Mouse (Mus musculus) liver, embryonic 12.5 days (tissue): ENCODE measurements around the gene Abcc3. TPM values are rescaled to one million over a fixed set of nuclear protein-coding genes. Genes with fewer than 3 reads are reported as not detected.

ENCODE experiments used
- ATAC-seq: fragments of 200-750 bp; cut with Nextera tagmentation; 2 replicates; pipeline ENCODE4 v1.8.0; 2017; ENCODE audit warnings: moderate number of reproducible peaks, mild to moderate bottlenecking, moderate library complexity
- H3K27ac ChIP-seq: fragments of 300-500 bp; sonication (generic); 2 replicates; pipeline ENCODE4 v1.5.1; 2016; ENCODE audit warnings: mild to moderate bottlenecking
- H3K27me3 ChIP-seq: fragments of 300-500 bp; sonication (generic); replicated peaks from 2 replicates; pipeline ENCODE4 v1.6.1; 2016; ENCODE audit warnings: mild to moderate bottlenecking, moderate library complexity
- H3K36me3 ChIP-seq: fragments of 300-500 bp; sonication (generic); 2 replicates; pipeline ENCODE4 v1.6.1; 2016; ENCODE audit warnings: mild to moderate bottlenecking, moderate library complexity
- H3K4me1 ChIP-seq: fragments of 300-500 bp; sonication (generic); 2 replicates; pipeline ENCODE4 v1.6.1; 2016
- H3K4me2 ChIP-seq: fragments of 300-500 bp; sonication (generic); 2 replicates; pipeline ENCODE4 v1.6.1; 2016; ENCODE audit warnings: mild to moderate bottlenecking, moderate library complexity
- H3K4me3 ChIP-seq: fragments of 300-500 bp; sonication (generic); 2 replicates; pipeline ENCODE4 v1.5.1; 2016; ENCODE audit warnings: mild to moderate bottlenecking, moderate library complexity
- H3K9ac ChIP-seq: fragments of 300-500 bp; sonication (generic); 2 replicates; pipeline ENCODE4 v1.6.1; 2016; ENCODE audit warnings: mild to moderate bottlenecking, moderate library complexity
- H3K9me3 ChIP-seq: fragments of 300-500 bp; sonication (generic); replicated peaks from 2 replicates; pipeline ENCODE4 v1.6.1; 2016; ENCODE audit warnings: mild to moderate bottlenecking, moderate library complexity
- WGBS: fragments of 180-500 bp; shearing (Covaris S2); methylation state at CpG from one replicate; pipeline ENCODE4 v1.1.7; 2016; ENCODE audit not compliant: insufficient replicate concordance; 5-methylcytosine and 5-hydroxymethylcytosine counted together
- polyA plus RNA-seq: library from polyadenylated mRNA; unstranded; fragments of >200 nt; fragmentation: Nextera tagmentation; extraction: Ambion mirVana; gene quantifications from 2 replicates; pipeline ENCODE4 v1.2.1, GENCODE M21; 2016

Abcc3 gene
- polyA plus RNA-seq, 1 experiment from 2014 or later, result 4.0 TPM

DNA sequence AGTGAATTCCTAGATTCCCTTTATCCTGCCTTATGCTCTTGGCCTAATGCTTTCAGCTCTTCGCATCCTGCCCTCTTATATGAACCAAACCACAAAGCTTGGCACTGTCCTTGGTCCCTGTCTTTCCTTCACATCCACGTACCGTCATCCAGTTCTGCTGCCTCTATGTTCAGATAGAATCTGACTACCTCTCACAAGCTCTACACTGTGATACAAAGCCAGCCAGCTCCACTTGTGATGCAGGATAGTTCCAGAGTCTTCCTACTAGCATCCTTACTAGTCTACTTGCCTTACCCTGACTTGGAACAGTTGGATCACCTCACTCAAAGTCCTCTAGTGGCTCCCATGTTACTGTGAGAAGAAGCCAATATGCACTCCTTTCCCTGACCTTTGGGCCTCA is 62.6 kb downstream of the Abcc3 start:
- H3K9me3 ChIP-seq, result no peaks in the 10 kb centered on the region
- H3K4me1 ChIP-seq, result peaks cover 74% of the 10 kb centered on the region
- 85% methylated on average over 3 of the region's 3 CpGs for WGBS
- no peak overlapping the region for H3K9ac ChIP-seq
- H3K27ac ChIP-seq, result no peak overlapping the region
- peaks cover 6% of the 10 kb centered on the region; the same call in 1 of the 2 replicates for H3K27me3 ChIP-seq
- ATAC-seq, result no peak
- peaks cover 7% of the 10 kb centered on the region for H3K36me3 ChIP-seq
- H3K4me2 ChIP-seq, result no peak overlapping the region
- no peak overlapping the region for H3K4me3 ChIP-seq

GRCm38 (mm10) chr11:94329270-94329891 is 63.4 kb downstream of the Abcc3 start:
- no peak overlapping the region for H3K27ac ChIP-seq
- H3K27me3 ChIP-seq, result peaks cover 6% of the 10 kb centered on the region
- no peak overlapping the region for H3K4me3 ChIP-seq
- no peaks in the 10 kb centered on the region for H3K9me3 ChIP-seq
- peak overlapping the region; percentile 96; the same call in 1 of the 2 replicates for H3K4me2 ChIP-seq
- 56% methylated on average over 4 of the region's 4 CpGs for WGBS
- H3K36me3 ChIP-seq, result peaks cover 1% of the 10 kb centered on the region
- no peak overlapping the region for H3K9ac ChIP-seq
- ATAC-seq, result no peak
- peaks cover 68% of the 10 kb centered on the region for H3K4me1 ChIP-seq

GRCm38 (mm10) chr11:94328644-94329025 is 64.2 kb downstream of the Abcc3 start:
- Histone ChIP-seq H3K27me3 (peaks cover 6% of the 10 kb centered on the region), H3K9ac (peak overlapping the region; percentile 83), H3K4me1 (peaks cover 61% of the 10 kb centered on the region), H3K36me3 (no peaks in the 10 kb centered on the region), H3K27ac (peak overlapping the region; percentile 90), H3K4me2 (peak overlapping the region; percentile 96), H3K9me3 (no peaks in the 10 kb centered on the region), H3K4me3 (peak overlapping the region; percentile 72)
- WGBS, result 6% methylated on average over 10 of the region's 10 CpGs
- no peak for ATAC-seq

- 2% methylated on average over 66 of the region's 78 CpGs for WGBS
- H3K27me3 ChIP-seq, result peaks cover 6% of the 10 kb centered on the region
- H3K4me1 ChIP-seq, result peaks cover 59% of the 10 kb centered on the region
- H3K9ac ChIP-seq, result peak within 1 kb of the TSS; percentile 83
- no peaks in the 10 kb centered on the region for H3K9me3 ChIP-seq
- no peaks in the 10 kb centered on the region for H3K36me3 ChIP-seq
- H3K27ac ChIP-seq, result peak within 1 kb of the TSS; percentile 90
- peak within 1 kb of the TSS; percentile 96 for H3K4me2 ChIP-seq
- H3K4me3 ChIP-seq, result peak within 1 kb of the TSS; percentile 72
- ATAC-seq, result peak; percentile 89
Observed at GRCm38 (mm10) chr11:94327693-94328643, 64.8 kb downstream of the Abcc3 start, which contains the start of gene Ankrd40. TSS of gene Ankrd40 (plus strand) at chr11:94328001.

DNA sequence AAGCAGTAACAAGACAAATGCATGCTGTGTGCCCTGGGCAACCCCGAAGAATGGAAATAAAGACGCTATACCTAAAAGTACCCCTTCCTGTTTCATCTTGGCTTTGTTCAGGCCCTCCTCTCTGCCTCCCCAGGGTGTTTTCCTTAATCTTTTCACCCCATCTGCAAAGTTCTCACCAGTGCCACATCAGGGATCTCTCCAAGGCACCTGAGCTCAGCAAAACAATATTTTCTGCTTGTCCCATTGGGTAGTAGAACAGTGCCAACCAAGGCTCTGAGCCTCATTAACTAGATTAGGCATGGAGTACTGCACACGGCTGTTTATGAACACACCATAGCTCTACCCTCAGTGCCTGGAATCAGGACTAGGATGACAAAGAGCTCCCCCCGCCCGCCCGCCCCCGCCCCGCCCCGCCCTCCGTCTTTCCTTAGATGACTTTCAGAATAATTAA is 65.8 kb downstream of the Abcc3 start:
- Histone ChIP-seq H3K4me1 (peaks cover 58% of the 10 kb centered on the region), H3K27me3 (peaks cover 6% of the 10 kb centered on the region), H3K27ac (no peak overlapping the region), H3K9ac (no peak overlapping the region), H3K9me3 (no peaks in the 10 kb centered on the region), H3K36me3 (no peaks in the 10 kb centered on the region), H3K4me3 (peak overlapping the region; percentile 72; the same call in 1 of the 2 replicates), H3K4me2 (peak overlapping the region; percentile 96)
- ATAC-seq, result no peak
- WGBS, result 19% methylated on average over 10 of the region's 10 CpGs

GRCm38 (mm10) chr11:94324618-94325017 is 68.2 kb downstream of the Abcc3 start:
- WGBS, result 78% methylated on average over 5 of the region's 5 CpGs
- no peaks in the 10 kb centered on the region for H3K9me3 ChIP-seq
- peaks cover 5% of the 10 kb centered on the region; the same call in 1 of the 2 replicates for H3K36me3 ChIP-seq

GRCm38 (mm10) chr11:94323271-94323925 is 69.4 kb downstream of the Abcc3 start:
- H3K9me3 ChIP-seq, result no peaks in the 10 kb centered on the region
- peak overlapping the region; percentile 97; the same call in 1 of the 2 replicates for H3K27ac ChIP-seq
- ATAC-seq, result no peak
- no peak overlapping the region for H3K4me3 ChIP-seq
- WGBS, result 79% methylated on average over 5 of the region's 5 CpGs
- H3K9ac ChIP-seq, result no peak overlapping the region
- H3K4me1 ChIP-seq, result peaks cover 51% of the 10 kb centered on the region
- peaks cover 6% of the 10 kb centered on the region for H3K27me3 ChIP-seq
- H3K36me3 ChIP-seq, result peaks cover 16% of the 10 kb centered on the region
- H3K4me2 ChIP-seq, result no peak overlapping the region

More at GRCm38 (mm10) chr11:94324618-94325017, 68.2 kb downstream of the Abcc3 start:
- H3K4me2 ChIP-seq, result no peak overlapping the region
- no peak for ATAC-seq
- peaks cover 52% of the 10 kb centered on the region for H3K4me1 ChIP-seq
- no peak overlapping the region for H3K4me3 ChIP-seq
- H3K27me3 ChIP-seq, result peaks cover 6% of the 10 kb centered on the region
- no peak overlapping the region for H3K27ac ChIP-seq
- no peak overlapping the region for H3K9ac ChIP-seq

DNA sequence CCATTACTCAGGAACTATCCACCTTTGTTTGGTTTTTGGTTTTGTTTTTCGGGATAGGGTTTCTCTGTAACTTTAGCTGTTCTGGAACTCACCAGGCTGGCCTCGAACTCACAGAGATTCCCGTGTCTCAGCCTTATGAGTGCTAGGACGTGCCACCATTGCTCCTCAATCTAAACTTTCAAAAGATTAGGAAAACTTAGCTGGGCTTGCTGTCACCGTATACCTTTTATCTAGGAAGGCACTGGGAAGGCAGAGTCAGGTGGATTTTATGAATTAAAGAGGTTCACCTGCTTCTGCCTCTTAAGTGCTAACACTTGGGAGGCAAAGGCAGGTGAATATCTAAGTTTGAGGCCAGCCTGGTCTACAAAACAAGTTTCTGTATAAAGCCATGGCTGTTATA is 70.2 kb downstream of the Abcc3 start:
- Histone ChIP-seq H3K4me3 (peak overlapping the region; percentile 87), H3K9me3 (no peaks in the 10 kb centered on the region), H3K9ac (peak overlapping the region; percentile 99), H3K4me1 (peaks cover 56% of the 10 kb centered on the region), H3K36me3 (peaks cover 24% of the 10 kb centered on the region), H3K27ac (peak overlapping the region; percentile 97), H3K4me2 (peak overlapping the region; percentile 82), H3K27me3 (peaks cover 6% of the 10 kb centered on the region)
- WGBS, result 35% methylated on average over 5 of the region's 5 CpGs
- ATAC-seq, result no peak

DNA sequence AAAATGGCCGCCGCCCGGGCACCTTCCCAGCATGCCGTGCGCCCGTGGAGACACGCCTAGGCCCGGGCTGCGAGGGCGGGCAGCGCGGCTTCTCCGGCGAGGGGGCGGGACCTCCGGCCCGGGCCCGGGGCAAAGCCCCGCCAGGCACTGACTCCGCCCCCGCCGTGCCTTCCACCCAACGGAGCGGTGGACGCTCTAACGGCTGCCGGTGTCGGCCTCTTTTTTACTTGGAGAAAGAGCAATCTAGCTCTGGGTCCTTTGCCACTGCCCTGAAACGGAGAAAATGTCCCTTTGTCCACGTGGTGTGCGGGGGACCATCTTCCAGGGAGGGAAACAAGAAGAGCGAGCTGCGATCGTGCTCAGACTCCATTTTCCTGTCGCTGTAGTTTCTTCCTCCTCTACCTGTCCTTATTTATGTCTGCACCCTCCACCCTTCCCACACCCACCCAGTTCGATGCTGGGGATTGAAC is 70.8 kb downstream of the Abcc3 start, which contains the start of gene Luc7l3:
Gene Luc7l3, minus strand, starts transcription at position 58 of the 470 bp plus-strand sequence.
- under 1% methylated on average over 36 of the region's 36 CpGs for WGBS
- Histone ChIP-seq H3K4me1 (peaks cover 58% of the 10 kb centered on the region), H3K27ac (peak within 1 kb of the TSS; percentile 97), H3K9ac (peak within 1 kb of the TSS; percentile 99), H3K27me3 (peaks cover 6% of the 10 kb centered on the region), H3K4me3 (peak within 1 kb of the TSS; percentile 87), H3K36me3 (peaks cover 31% of the 10 kb centered on the region), H3K4me2 (peak within 1 kb of the TSS; percentile 82), H3K9me3 (no peaks in the 10 kb centered on the region)
- peak; percentile 94 for ATAC-seq

DNA sequence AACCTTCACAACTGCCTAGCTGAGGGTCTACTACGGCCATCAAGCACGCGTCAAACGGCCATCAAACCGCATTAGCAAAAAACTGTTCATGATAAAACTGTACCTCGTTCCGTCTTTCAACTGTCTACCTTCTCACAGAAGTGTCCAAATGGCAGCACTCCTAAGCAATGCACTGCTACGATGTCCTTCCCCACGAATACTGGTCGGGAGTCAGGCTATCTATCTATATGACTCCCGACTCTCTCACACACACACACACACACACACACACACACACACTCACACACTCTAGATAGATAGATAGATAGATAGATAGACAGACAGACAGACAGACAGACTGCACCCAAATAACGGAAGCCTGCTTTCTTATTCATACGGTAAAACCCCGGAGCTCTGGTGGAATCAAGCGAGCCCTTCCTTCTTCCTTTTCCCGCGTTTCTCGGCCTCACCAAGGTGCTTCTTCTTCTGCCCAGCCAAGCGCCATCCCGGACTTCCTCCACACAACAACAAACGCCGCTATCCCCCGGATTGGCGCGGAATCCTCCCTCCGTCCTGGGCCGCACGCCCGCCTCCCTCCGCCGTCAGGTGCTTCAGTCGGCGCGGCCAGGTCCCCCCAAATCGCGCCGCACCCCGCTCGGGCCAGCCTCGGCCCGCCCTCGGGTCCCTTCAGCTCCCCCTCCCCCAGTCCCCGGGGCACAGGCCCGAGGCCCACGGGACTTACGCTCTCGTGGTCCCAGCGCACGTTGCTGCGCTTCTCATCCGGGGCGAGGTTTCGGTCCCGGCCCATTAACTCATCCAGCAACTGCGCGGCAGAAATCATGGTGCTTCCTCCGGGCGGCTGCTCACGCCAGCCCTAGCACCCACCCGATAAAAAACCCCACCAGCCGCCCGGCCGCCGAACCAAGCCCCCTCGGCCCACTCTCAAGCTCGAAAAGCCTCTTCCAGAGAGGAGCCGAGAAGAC is 71.5 kb downstream of the Abcc3 start:
- peak overlapping the region; percentile 87 for H3K4me3 ChIP-seq
- H3K27ac ChIP-seq, result peak overlapping the region; percentile 97
- no peaks in the 10 kb centered on the region for H3K9me3 ChIP-seq
- WGBS, result under 1% methylated on average over 67 of the region's 67 CpGs
- H3K4me1 ChIP-seq, result peaks cover 58% of the 10 kb centered on the region
- H3K4me2 ChIP-seq, result peak overlapping the region; percentile 82
- H3K9ac ChIP-seq, result peak overlapping the region; percentile 99
- H3K27me3 ChIP-seq, result no peaks in the 10 kb centered on the region; the same call in 1 of the 2 replicates
- peaks cover 38% of the 10 kb centered on the region for H3K36me3 ChIP-seq
- ATAC-seq, result peak; percentile 67
